Mouse (Mus musculus) brain, adult 2 months (tissue): Measurements from ENCODE around the gene Tk1.

Source experiments
- DNase-seq: peaks from one replicate; pipeline ENCODE4 v3.0.0; 2011; ENCODE audit warnings: low read depth, low spot score

The Tk1 gene

DNA sequence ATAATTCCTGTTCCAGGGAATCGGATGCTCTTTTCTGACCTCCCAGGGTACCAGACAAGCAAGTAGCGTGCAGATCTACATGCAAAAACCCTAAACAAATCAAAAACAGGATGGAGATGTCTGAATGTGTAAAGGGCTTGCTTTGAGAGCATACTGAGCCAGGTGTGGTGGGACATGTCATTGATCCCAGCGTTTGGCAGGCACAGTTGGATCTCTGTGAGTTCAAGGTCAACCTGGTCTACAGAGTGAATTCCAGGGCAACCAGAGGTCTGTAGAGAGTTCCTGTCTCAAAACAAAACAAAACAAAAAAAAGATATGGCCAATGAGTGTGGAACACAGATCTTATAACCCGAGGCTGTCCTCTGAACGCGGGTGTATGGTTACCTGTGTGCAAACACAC is 2.5 kb downstream of the Tk1 start:
- no peak for DNase-seq

DNA sequence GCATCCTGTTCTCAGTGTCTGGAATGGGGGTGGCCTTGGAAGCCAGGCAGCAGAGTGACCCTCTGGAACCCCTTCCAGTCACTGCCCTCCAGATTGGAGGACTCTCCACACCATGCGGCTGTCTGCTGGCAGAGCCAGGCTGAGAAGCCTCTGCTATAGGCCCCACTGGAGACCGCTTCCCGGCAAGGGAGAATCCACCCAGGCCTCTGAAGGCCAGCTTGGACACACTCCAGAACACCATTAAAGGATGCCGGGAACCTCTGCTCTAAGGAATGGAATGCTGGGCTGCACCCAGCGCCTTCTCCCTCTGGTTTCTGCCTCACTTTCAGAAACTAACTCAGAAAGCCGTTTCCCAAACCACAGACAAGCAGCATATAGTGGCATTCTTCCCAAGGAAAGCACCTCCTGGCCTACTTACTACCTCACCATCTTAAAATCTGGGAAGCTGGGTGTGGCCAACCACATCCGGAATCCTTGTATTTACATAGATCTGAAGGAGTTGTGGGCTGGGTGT is 3.1 kb downstream of the Tk1 start:
- DNase-seq: no peak

DNA sequence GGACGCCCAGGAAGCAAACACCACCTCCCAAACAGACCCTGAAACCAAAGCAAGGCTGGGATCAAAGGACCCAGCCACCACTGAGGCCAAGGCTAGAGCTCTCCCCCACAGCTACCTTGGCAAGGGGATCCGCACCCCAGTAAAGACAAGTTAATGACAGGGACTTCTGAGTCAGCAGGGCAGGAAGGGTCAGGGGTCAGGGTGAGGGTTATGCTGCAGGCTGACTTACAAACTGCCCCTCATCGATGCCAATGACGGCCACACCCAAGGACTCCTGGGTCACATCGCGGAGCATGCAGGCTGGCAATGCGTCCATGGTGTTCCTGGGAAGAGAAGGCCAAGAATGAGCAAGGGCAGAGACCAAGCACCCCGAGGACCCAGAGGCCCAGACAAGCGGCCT is 4.0 kb downstream of the Tk1 start:
- no peak for DNase-seq

DNA sequence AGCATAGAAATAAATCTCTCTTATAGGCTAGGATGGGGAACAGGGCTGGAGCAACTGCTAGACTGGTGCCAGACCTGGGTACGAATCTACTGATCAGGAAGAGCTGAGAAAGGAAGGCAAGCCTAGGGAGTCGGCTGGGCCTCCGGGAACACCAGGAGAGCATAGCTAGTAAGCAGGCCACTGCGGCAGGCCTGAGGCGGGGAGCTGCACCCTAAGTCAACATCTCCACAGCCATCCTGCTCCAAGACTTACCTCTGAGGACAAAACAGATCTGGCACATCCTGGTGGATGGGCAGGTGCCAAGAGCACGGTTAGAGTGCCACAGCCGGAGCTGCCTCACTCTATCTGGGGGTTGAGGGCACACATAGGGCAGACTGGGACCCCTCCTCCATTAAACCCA is 5.7 kb downstream of the Tk1 start:
- DNase-seq: no peak

DNA sequence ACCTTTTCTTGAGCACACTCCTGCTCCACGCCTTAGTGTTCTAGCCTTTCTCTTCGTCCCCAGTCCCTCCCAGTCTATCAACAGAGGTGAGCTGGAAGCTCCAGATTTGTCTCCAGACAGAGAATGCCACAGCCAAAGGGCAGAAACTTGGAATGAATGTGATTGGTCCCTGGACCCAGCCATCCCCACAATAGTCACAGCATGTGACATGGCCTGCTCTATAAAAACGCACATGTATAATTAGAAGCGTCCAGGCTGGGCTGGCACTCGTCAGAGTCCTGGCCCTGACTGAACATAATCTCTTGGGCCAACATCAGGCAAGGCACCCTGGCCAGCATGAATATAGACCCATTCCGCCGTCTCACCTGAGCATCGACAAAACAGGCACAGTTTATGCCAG is 6.8 kb downstream of the Tk1 start:
- DNase-seq: peak; percentile 24

DNA sequence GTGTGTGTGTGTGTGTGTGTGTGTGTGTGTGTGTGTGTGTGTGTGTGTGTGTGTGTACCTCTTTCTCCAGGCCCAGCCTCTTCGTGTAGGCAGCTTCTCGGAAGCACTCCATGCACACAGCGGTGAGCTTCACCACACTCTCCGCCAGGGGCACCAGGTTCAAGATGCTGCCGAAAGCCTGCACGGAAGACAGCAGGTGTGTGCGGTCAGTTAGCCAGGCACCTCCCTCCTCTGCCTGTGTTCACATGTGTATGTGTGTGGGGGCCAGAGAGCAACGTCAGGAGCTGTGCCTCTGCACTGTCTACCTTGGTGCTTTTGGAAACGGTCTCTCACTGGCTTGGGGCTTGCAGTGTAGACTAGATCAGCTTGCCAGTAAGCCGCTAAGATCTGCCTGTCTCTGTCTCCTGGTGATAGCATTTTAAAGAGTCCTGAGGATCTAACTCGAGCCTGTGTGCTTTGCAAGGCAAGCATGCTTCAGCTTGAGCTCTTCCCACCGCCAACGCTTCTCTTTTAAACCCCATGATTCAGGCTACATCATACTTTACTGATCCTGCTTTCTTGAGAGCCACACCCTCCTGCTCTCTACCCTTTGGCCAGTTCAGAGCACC is 9.4 kb downstream of the Tk1 start:
- DNase-seq: peak; percentile 48

DNA sequence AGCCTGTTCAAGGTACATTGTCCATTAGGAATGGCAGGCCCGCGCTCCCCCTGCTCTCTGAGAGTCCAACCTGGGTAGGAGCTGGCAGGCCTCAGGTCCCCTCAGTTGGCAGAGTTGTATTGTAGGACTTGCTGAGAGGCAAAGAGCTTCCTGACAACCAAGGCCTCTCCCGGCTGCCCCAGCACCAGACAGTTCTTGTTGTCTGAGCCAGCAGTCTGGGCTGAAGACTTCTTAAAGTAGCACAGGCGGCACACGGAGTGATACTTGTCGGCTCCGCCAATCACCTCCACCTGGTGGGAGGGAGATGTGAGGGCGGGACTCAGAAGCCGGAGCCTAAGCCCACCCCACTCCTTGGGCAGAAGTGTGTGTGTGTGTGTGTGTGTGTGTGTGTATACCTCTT is 10.0 kb downstream of the Tk1 start:
- peak; percentile 51 for DNase-seq

DNA sequence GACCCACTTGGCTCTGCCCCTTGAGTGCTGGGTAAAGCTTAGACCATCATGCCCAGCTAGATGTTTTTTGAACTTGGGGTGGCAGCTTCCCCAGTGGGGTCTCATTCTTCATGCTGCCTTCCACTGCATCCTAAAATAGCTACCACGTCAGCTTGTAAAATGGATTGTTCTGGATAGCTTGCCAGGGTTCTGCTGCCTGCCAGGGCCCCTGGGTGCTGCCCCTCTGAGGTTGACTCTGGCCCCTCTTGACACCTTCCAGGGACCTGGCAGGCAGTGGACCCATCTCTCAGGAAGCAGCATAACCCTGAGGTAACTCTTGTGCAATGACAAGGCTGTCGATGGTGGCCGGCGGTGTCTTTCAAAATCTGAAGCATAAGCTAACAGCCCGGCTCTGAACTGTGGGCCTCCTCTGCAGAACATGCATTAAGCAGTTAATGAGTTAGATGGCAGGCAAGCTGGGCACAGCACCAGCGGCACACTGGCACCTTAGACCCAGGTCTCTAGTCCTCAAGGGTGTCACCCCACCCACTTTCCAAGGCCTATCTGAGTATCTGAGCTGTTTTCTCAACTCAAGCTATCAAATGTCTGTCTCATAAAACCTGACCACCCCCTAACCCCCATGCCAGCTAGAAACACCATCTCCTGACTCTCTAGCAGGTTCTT is 11.1 kb downstream of the Tk1 start:
- DNase-seq: no peak

DNA sequence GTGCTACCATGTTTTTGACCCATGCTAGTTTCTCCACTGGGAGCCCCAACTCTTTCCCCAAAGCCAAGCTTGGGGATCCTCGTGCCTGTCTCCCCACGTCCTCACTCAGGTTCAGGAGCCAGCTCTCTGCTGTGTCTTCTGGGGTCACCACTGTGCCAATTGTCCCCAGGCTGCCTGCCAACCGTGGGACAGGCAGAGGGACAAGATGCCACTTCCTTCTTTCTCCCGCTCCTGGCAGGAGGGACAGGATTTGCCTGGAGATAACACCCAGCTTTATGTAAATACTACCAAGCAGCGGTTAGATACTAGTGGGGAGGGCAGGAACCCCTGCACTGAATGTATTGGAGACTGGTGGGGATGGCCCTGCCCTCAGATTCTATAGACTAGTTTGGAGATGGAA is 12.0 kb downstream of the Tk1 start:
- DNase-seq: no peak

DNA sequence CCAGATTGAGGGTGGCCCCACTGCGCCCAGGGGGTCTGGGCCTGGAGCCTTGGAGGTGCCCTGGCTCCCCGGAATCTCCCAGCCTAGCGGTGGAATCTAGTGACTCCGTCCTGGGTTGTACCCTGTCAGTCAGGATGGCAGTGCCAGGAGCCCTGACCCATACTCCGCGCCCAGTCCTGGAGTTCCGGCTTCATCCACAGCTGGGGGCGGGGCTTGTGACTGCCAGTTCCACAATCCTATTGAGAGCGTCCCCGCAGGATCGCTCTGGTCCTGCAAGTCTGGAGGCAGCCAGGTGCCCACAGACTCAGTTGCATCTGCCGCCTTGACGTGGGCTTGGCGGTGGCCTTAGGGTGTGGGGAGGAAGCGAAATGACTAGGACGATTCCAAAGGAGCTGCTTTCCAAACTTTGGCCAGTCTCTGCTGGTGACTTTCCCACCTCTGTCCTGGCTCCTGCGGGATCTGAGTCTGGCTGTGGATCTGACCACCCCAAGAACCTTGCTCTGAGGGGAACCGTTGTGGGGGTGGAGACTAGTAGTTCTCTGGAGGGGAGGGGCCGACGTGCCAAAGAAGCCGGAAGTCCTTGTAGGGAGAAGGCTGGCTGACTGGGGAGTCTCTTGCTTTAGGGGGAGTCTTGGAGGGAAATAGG is 15.4 kb downstream of the Tk1 start:
- peak; percentile 78 for DNase-seq

DNA sequence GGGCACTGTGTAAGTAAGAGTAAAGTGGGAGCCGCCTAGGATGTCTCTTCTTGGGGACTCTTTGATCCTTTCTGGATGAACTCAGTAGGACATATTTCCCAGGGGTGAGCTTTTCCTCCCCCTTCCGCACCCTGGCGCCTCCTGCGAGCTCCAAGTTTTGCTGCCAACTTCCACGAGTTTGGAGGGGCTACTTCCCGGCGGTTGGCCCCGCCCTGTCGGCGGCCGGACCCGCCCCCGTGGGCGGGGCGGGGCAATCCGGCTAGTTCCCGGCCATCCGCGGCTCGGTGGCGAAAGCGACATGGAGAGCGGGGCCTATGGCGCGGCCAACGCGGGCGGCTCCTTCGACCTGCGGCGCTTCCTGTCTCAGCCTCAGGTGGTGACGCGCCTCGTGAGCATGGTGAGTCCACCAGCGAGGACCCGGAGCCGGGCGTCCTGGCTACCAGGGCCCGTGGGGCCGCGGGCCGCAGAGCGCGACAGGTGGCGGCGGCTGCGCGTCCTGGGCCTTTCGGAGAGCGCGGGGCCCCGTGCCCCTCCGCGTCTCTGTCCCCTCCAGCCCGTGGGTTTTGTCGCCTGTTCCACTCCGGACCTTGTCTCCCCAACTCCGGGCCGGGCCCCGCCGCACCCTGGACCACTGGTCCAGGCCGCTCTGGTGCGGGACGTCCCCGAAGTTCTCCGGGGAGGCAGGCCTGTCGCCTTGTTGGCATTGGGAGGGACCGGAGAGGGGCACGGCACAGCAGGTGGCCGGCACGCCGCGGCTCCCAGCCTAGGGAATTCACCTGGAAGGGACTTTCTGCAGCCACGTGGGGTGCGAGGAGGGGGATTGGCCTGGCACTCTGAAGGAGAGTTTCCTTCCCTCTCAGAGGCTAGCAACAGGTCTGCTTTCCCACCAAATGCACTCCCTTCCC is 16.2 kb downstream of the Tk1 start, which contains the start of the genes Gm20708 and Syngr2:
TSS of gene Gm20708 (plus strand) at position 262 of the 905 bp plus-strand sequence.
TSS of gene Syngr2 (plus strand) at position 262 of the 905 bp plus-strand sequence.
- DNase-seq: peak; percentile 43

DNA sequence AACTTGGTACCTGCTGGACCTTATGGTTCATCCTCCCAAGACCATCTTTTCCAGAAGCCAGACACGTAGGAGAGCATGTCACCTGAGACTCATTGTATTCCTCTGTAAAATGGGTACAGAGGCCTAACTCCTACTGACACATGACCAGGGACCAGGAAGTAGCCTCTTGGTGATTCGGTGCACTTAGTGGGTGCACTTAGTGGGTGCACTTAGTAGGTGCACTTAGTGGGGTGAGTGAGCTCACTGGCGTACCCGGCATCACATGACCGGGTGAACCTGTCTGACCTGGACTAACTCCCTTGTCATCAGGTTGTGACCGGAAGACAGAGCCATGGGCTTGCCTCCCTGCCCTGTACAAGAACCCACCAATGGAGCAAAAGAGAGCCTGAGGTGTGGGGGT is 19.1 kb downstream of the Tk1 start:
- no peak for DNase-seq

DNA sequence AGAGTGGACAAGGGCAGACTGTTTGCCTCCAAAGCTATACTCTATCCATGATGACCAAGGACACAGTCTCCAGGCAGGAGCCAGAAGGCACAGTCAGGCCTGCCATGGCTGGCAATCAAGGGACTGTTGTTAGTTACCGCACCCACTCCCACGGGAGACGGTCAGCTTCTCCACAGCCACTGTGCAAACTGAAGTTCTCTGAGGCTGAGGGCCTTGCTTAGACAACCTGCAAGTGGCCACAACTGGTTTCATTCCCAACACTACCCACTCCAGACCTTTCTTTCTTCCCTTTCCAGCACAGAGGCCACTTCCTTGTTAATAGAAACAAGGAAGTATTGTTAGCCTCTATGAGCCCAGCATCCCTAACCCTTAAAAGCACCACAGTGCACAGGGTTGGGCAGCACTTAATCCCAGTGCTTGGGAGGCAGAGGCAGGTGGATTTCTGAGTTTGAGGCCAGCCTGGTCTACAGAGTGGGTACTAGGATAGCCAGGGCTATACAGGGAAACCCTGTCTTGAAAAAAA is 22.7 kb downstream of the Tk1 start:
- no peak for DNase-seq

DNA sequence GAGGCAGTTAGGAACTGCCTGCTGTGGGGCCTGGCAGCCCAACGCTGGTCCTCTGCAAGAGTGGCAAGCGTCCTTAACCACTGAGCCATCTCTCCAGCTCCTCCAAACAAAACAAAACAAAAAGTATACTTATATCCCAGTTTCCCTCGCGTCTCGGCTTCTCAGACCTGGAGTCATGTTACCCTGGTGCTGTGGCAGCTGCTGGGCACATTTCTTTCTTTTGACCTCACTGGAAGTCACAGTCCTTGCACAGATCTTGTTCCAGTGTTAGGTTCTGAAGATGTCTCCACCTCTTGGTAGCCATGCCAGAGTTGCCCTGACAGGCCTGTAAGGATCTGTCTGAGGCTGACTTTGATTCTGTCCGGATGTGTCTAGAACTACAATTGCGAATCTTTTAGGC is 24.2 kb downstream of the Tk1 start:
- DNase-seq: no peak

DNA sequence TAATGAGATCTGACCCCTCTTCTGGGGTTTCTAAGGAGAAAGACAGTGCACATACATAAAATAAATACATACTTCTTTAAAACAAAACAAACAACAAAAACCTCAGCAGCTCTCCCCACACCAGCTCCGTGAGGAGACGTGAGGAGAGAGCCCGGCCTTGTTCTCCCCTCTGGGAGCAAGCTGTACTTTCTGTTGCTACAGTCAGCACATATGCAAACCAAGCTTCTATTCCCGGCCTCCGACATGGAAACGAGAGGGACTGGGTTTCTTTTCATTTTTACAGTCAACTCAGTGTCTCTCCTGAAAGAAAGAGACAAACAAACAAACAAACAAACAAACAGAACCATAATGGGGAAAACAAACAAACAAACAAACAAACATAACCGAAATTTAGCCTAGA is 25.9 kb downstream of the Tk1 start:
- no peak for DNase-seq

DNA sequence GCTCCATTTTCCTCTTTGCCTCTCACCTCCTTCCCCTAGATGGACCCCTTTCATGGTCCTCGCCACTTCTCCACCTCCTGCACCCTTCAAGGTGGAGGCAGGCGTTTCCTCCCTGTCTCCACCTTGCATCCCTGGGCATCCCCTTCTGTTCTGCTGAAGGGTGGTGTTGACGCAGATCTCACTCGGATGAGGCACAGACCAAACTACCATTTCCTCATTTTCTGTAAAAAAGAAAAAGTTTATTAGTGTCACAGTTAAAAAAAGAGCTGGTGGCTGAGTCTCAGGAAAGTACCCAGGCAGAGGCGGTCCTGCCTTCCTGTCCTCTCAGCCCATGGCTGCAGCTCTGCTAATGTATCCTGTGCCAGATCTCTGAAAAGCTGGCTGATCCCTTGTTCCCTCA is 26.7 kb downstream of the Tk1 start:
- no peak for DNase-seq

DNA sequence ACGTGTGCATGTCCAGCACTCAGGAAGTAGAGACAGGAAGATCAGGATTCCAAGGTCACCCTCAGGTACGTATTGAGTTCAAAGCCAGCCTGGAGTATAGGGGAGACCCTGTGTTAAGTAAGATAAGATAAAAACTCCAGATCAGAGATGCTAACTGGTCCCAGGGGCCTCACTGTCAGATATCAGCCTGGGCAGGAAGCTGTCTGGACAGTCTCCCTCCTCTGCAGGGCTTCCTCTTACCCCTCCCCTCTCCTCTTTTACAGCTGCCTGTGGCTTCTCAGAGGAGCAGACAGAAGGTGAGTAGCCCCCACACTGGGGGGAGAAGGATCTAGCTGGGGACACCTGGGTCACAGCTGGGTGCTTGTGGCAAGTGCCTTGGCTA is 27.7 kb downstream of the Tk1 start:
- no peak for DNase-seq

DNA sequence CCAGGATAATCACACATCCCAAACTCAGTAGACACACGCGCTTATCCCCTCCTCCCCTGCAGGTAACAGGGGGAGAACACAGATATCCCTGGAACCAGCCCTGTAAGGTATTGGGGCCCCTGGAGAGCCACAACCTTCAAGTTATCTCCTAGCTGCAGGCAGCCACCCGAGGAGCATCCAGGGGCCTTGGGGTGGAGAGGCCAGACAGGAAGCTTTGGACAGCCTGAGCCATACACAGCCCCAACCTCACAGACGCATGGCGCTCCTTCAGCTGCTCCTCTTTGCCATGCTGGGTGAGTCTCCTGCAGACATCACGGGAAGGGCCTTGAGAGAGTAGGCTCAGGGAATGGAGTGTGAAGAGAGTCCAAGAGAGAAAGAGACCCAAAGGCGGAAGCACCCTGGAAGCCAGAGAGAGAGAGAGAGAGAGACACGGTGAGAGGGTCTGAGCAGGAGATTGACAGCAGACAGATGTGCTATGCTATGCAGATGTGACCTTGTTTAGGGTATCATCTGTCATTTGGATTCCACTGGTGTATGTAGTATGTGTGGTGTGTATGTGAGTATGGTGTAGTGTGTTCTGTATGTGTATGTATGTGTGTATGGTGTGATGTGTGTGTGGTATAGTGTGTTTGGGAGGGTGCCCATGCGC is 28.3 kb downstream of the Tk1 start, which contains the start of gene 6030468B19Rik:
TSS of gene 6030468B19Rik (plus strand) at position 150 of the 649 bp plus-strand sequence.
- no peak for DNase-seq

DNA sequence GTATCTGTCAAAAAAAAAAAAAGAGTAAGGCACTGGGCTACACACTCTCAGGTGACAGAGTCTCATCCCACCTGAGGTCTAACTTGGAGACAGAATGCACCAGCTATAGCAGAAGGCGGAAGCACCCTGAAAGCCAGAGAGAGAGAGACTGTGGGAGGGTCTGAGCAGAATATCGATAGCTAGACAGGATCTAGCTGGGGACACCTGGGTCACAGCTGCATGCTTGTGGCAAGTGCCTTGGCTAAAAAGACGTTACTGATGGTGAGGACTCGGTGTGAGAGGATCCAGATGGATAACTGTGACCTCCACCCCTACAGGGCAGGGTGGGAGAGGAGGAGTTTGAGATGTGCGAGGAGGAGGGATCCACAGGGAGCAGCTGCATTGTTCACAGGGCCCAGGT is 28.9 kb downstream of the Tk1 start:
- no peak for DNase-seq

DNA sequence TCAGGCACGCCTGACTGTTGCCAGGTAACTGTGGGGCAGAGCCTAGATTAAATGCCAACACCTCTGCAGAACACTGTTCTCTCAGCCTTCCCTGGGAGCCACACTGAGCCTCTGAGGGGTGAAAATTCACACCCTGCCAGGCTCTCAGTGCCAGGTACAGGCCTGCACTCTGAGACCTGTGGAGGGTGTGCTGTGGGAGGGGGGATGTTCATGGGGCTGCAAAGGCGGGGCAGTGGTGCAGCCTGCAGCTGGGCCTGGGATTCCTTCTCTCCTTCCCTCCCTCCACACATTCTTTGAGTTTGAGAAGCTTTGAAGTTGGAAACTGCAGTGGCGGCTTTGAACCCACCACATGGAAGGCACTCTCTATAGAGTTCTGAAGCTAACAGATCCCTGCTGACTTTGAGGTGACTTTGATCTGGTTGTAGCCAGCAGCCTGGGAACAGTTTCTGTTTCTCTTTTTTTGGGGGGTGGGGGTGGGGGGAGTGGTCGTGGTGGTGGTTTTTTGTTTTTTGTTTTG is 31.8 kb downstream of the Tk1 start:
- DNase-seq: no peak
